Mouse (Mus musculus) kidney, postnatal 25 days (tissue): ENCODE data around the gene Defb33.

Experiments used
- DNase-seq, 2 experiments: peaks; one replicate each; pipeline ENCODE4 v3.0.0; 2021; ENCODE audit warnings: mixed read lengths in 2 of 2

Defb33 gene

GRCm38 (mm10) chr8:20892369-20892768, at the start of gene Defb33:
Gene Defb33, plus strand, starts transcription at chr8:20892669.
- no peak for DNase-seq

DNA sequence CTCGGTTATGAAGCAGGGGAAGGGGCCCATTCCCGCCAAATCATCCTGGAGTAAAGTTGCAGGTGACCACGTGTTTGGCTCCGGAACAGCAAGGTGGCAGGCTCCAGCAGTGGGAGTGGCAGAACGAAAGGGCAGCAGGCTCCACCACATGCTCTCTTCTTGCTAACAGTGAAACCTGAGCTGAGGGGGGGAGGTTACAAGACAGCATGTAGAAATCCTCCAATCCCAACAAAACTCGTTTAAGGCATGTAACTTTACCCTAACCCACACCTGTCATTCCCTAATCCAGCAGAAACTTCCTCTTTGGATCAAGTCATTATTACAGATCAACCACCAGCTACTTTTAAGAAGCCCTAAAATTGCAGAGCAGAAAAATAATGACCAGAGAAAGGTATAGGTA, 17.9 kb upstream of the Defb33 start:
- no peak for DNase-seq

- DNase-seq, result no peak
Measured at GRCm38 (mm10) chr8:20902527-20902926, 10.1 kb downstream of the Defb33 start, which contains the start of gene Gm15056. Gene Gm15056, minus strand, starts transcription at chr8:20902627.

- DNase-seq, result no peak
Measured at GRCm38 (mm10) chr8:20907119-20907518, 14.7 kb downstream of the Defb33 start.

DNA sequence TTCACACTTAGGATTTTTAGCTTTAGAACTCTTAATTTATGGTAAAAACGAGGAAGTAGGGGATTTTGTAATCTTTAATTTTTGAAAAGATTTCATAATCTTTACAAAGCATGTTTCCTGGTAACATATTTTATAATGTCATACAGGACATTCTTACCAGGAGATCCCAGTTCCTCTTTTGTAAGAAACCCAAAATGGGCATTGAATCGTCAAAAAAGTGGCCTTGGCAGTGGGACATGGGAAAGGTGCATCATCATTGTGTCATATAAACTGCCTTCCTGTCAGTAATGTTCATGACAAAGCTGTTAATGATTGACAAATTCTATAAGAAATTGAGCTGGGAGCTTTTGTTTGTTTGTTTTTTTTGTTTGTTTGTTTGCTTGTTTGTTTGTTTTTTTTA, 15.8 kb downstream of the Defb33 start:
- DNase-seq, result no peak

DNA sequence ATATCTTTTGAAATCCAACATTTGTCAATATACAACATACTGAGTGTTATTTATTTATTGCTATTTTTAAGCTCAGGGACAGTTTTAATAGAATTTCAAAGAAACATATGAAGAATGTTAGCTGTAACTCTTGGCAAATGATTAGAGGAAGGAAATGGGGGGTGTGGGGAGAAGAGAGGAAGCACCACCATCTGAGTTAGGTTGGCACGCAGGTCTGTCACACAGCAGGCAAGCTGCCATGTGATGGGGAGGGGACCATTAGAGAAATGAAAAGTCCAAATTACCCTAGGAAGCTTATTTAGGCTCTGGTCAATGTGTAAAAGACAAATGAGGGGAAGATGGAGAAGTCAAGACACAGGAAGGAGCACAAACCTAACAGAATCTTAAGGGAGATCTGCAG, 19.8 kb downstream of the Defb33 start:
- no peak for DNase-seq

DNA sequence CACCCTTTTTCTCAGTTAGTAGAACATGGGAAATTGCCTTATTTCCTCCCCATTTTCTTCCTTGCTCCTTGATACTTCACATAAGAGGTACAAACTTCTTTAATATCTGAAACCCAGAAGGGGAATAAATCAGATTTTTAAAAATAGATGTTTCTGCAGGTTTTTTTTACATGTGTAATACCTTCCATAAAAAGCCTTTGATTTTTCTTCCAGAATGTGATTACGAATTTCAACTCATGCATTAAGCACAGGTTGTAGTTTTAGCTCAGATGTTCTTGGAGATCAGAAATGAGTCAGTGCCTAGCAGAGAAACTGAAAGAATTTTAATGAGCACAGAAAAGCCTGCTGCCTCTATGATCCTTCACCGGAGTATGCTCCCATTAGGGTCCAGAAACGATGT, 29.5 kb downstream of the Defb33 start, which contains the start of gene Gm6040:
TSS of gene Gm6040 (minus strand) at position 101 of the 400 bp plus-strand sequence.
- DNase-seq, result no peak

- DNase-seq, result no peak
Measured at GRCm38 (mm10) chr8:20944610-20945009, 52.1 kb downstream of the Defb33 start, which contains the start of gene AY761185. Gene AY761185, minus strand, starts transcription at chr8:20944710.
